Mouse (Mus musculus) v-Abl transformed pro-B cells (cell line): ENCODE measurements around the gene Muc3.

Experiments
- in situ Hi-C, 2 experiments: fragments of 400-800 bp; cut with MboI; formaldehyde crosslinking; loops; one replicate each; pipeline ENCODE4 v1.15.1; 2025; ENCODE audit not compliant: unreplicated experiment in 2 of 2

Muc3 gene

GRCm38 (mm10) chr5:137123516-137123915, 25.6 kb downstream of the Muc3 start:
- in situ Hi-C loops, result loop anchor here in 1 of 2 experiments (10.0 kb wide), 1 partner anchor 641 kb away; no protein-coding TSS in a partner anchor

DNA sequence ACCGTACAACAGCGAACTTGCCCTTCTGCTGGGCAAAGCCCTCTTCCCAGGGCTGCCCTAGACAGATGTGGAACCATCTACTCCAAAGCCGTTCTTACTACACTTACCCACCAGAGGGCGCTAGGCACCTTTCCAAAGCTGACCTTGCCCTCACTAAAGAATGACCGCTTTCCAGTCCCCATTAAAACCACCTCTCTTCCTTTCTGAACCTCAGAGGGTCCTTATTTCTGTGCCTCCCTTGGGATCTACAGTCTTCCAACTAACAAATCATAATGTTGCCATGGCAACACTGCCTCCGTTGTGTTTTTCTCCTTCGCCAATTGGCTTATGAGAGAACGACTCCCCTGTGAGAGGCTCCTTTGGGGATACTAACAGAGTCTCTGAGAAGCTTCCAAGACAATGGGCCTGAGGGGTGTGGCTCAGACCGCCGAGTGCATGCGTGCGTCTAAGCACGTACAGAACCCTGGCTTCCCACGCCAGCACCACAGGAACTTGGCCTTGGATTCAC, 26.4 kb downstream of the Muc3 start:
- in situ Hi-C loops, result loop anchor here in 1 of 2 experiments (10.0 kb wide), 1 partner anchor 642 kb away; no protein-coding TSS in a partner anchor

DNA sequence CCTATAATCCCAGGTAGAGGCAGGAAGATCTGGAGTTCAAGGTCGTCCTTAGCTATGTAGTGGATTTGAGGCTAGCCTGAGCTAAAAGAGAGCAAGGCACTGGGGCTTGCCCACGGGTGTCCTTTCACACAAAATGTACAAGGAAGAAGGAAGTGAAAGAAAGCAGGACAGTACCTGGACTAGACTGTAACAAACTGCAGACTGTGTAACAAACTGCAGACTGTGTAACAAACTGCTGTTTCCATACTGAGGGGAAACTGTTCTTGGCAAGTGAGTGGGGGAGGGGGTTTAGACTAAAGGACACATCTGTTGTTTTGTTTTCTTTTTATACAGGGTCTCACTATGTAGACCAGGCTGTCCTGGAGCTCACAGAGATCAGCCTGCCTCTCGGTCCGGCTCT, 27.8 kb downstream of the Muc3 start:
- in situ Hi-C loops, result loop anchor here in 1 of 2 experiments (10.0 kb wide), 1 partner anchor 644 kb away; no protein-coding TSS in a partner anchor

DNA sequence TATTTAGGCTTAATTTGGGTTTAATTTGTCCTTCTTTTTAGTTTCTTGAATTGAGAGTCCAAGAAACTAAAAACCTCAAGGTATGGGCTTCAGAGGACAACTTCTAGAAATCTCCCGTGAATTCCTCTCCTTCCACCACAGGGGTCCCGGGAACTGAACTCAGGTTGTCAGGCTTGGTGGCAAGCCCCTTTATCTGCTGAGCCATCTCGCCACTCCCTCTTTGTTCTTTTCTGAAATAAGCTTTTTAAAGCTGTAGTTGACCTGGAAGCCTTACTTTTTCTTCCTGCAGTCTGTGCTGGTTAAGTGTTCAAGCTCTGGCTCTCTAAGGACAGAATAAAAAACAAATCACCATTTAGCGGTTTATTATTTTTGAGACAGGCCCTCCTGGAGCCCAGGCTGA, 30.2 kb downstream of the Muc3 start:
- in situ Hi-C loops, result loop anchor here in 1 of 2 experiments (5.0 to 10.0 kb wide), 2 partner anchors 533 to 656 kb away; partner anchors contain the start of gene Ppp1r35

- in situ Hi-C loops, result loop anchor here in 1 of 2 experiments (5.0 to 10.0 kb wide), 2 partner anchors 534 to 657 kb away; partner anchors contain the start of gene Ppp1r35
Observed at GRCm38 (mm10) chr5:137117994-137118393, 31.1 kb downstream of the Muc3 start.

GRCm38 (mm10) chr5:137116987-137117386, 32.1 kb downstream of the Muc3 start:
- in situ Hi-C loops, result loop anchor here in 1 of 2 experiments (5.0 to 10.0 kb wide), 2 partner anchors 535 to 658 kb away; partner anchors contain the start of gene Ppp1r35

- in situ Hi-C loops, result loop anchor here in 1 of 2 experiments (5.0 to 10.0 kb wide), 2 partner anchors 536 to 659 kb away; partner anchors contain the start of gene Ppp1r35
Observed at GRCm38 (mm10) chr5:137115866-137116847, 33.0 kb downstream of the Muc3 start, which contains the start of gene Trim56. TSS of gene Trim56 (minus strand) at chr5:137116209.

DNA sequence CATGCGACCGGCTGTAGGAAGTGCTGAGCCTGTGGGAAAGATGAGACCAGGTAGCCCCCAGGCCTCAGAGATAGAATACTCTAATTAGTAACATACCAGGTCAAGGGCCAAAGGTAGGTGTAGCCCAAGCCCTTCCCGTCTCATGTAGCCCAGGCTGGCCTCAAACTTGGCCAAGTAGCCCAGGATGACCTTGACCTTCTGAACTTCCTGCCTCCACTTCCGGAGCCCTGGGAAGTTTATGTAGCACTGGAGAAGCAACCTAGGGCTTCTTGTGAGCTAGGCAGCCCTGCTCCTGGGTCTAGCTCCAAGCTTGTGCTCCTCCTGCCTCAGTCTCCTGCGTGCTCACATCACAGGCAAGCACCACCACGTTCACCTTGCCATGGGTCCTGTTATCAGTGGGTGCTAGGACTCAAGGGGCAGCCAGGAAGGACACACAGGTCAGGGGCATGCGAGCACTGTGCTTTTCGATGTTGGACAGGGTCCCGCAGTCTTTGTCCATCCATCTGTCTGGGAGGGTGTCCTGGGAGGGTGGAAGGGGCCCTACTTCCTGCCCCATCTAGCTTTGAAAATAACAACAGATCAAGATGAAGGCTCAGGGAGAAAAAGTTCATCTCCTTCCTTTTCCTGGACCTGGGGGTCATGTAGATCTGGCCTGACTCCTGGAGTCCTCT, 34.1 kb downstream of the Muc3 start:
- in situ Hi-C loops, result loop anchor here in 1 of 2 experiments (5.0 to 10.0 kb wide), 3 partner anchors 193 to 660 kb away; partner anchors contain the start of gene Ppp1r35

DNA sequence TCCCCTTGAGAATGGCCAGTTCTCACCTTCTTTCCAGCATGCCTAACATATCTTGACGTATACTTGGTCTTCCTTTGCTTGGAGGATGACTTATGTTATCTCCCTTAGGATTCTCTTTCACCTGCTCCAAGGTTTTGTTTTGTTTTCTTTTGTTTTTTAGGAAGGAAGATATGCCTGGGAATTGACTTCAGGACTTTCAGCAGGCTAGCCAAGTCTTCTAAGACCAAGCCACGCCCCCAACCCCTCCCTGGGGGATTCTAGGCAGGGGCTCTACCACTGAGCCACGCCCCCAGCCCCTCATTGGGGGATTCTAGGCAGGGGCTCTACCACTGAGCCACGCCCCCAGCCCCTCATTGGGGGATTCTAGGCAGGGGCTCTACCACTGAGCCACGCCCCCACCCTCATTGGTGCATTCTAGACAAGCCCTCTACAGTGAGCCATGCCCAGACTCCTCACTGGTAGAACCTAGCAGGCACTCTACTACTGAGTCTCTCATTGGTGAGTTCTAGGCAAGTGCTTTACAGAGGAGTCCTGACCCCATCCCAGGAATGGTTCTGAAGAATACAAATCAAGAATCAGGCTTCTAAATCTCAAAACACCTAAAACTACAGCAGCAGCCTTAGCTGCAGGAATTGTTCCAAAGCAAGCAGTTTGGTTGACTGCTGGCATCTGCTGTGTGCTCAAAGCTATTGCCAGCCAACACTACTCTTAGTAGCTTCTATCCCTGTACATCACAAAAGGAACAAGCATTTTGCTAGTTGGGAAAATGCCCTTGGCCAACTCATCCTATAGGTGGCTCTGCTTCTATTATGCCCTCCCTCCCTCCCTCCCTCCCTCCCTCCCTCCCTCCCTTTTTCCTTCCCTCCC, 37.3 kb downstream of the Muc3 start:
- in situ Hi-C loops, result loop anchor here in 1 of 2 experiments (5.0 to 10.0 kb wide), 2 partner anchors 189 to 663 kb away; partner anchors contain the start of gene Ppp1r35

DNA sequence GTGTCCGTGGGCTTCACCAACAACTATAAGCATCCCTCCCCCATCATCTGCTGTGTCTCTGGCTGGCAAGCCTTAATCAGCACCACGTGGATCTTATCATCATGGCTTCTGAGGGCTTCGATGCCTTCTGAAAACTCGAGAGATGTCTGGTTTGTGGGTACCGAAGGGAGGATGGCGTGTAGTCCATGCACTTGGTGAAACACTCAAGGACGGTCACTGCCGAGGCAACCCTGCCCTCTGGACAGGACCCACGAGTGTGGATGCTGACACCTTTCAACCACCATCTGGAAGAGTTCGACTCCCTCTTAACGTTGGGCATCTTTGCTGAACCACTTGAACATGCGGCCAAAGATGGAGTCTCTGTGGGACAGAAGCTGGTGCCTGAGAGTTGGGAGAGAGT, 38.3 kb downstream of the Muc3 start:
- in situ Hi-C loops, result loop anchor here in 1 of 2 experiments (5.0 to 10.0 kb wide), 2 partner anchors 189 to 664 kb away; partner anchors contain the start of gene Ppp1r35

GRCm38 (mm10) chr5:137109941-137110593, 39.1 kb downstream of the Muc3 start:
- in situ Hi-C loops, result loop anchor here (5.0 to 10.0 kb wide), 4 partner anchors 88 to 665 kb away; partner anchors contain the start of gene Ppp1r35 (in 1 of the 2)

- in situ Hi-C loops, result loop anchor here (5.0 kb wide), 2 partner anchors 86 to 181 kb away; no protein-coding TSS in a partner anchor
Observed at GRCm38 (mm10) chr5:137108111-137108510, 41.0 kb downstream of the Muc3 start.

DNA sequence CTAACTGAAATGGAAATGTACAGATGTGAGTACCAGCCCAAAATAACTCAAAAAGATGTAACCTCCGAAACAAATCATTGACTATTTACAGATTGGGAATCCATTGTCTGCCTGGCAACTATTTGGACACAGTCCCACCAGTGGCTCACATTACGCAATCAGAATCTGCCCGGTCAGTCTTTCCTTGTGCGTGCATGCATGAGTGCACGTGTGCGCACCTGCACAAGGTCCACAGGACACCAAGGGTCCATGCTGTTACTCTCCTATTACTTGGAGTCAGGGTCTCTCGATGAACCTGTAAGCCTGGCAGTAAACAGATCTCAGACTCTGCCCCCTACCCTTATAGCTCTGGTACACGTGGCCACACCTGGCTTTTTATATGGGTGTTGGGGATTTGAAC, 41.5 kb downstream of the Muc3 start:
- in situ Hi-C loops, result loop anchor here (5.0 kb wide), 2 partner anchors 85 to 180 kb away; no protein-coding TSS in a partner anchor

GRCm38 (mm10) chr5:137107024-137107423, 42.1 kb downstream of the Muc3 start:
- in situ Hi-C loops, result loop anchor here (5.0 kb wide), 2 partner anchors 85 to 180 kb away; no protein-coding TSS in a partner anchor

DNA sequence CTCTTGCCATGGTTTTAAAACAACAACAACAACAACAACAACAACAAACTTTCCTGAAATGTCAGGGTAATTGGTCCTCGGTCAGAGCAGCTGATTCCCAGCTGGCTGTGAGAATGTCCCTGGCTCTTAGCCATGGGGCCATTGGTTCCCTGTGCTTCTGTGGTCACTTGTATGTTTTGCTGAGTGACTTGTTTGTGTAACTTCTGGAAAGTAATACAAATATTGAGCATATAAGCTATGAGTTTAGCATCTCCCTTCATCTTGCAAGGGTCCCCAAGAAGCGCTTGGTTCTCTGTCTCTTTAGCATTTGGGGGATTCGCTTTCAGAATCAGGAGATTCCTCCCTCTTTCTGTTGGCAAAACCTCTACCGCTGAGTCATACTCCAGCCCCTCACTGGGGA, 42.7 kb downstream of the Muc3 start:
- in situ Hi-C loops, result loop anchor here (5.0 kb wide), 2 partner anchors 84 to 179 kb away; no protein-coding TSS in a partner anchor

DNA sequence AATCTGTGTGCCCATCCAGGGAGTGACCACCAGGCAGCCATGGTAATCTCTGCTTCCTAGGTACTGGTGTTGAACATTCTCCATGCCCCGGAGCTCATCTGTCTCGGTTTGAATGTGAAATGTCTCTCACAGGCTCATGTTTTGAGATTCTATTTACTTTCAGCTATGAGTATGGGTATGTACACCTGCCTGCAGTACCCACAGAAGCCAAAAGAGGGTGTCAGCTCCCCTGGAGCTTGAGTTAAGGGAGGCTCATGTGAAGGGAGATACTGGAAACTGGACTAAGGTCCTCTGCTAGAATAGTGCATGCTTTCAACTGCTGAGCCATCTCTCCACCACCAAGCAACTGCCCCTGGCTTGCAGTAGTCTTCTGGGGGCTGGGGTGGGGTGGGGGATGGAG, 45.2 kb downstream of the Muc3 start:
- in situ Hi-C loops, result loop anchor here in 1 of 2 experiments (5.0 kb wide), 1 partner anchor 37 kb away; no protein-coding TSS in a partner anchor

- in situ Hi-C loops, result loop anchor here in 1 of 2 experiments (5.0 kb wide), 1 partner anchor 36 kb away; no protein-coding TSS in a partner anchor
Observed at GRCm38 (mm10) chr5:137102575-137103522, 46.3 kb downstream of the Muc3 start.
